Mouse (Mus musculus): ENCODE data around the gene Nmnat2. TPM values are rescaled to one million over a fixed set of nuclear protein-coding genes. Genes with fewer than 3 reads are reported as not detected.

The Nmnat2 gene
- total and polyA plus RNA-seq, 3 experiments = 1.3 to 2.8 TPM; not detected in 1

DNA sequence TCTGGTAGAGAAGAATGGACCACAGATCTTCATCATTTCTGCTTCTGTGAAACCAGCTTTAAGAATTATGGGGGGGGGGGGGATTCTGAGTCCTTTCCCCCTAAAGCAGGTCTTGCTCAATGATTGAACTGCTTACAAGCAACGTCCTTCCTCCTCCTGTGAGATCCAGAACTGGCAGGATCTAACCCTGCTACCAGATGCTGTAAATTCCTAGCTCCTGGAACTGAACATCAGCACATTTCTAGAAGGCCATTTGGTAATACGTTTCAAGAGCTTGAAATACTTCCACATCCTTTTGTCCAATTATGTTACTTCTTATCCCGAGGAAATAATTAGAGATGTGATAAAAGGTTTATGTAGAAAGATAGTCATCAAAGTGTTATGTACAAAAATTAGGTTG, 155.0 kb downstream of the Nmnat2 start:
- Histone ChIP-seq H3K27me3 (ENCODE audit: control insufficient read depth in 1 of 2, insufficient read depth in 2 of 2, low read length in 2 of 2) (no peaks in the 10 kb centered on the region), H3K9ac (ENCODE audit: control insufficient read depth, low read depth, low read length, poor library complexity, severe bottlenecking) (no peak overlapping the region), H3K4me3 (ENCODE audit: control insufficient read depth in 1 of 2, insufficient read depth in 1 of 2, low read depth in 2 of 2, low read length in 2 of 2) (no peak overlapping the region), H3K9me3 (replicated peaks; ENCODE audit: insufficient read depth, low read length) (no peaks in the 10 kb centered on the region), H3K36me3 (ENCODE audit: control insufficient read depth in 1 of 2, insufficient read depth in 2 of 2, low read length in 2 of 2) (no peaks in the 10 kb centered on the region), H3K79me2 (ENCODE audit: control insufficient read depth, insufficient read depth, low read length, poor library complexity) (no peaks in the 10 kb centered on the region), H3K4me1 (ENCODE audit: control insufficient read depth in 1 of 2, insufficient read depth in 2 of 2, low read length in 2 of 2) (no peaks in the 10 kb centered on the region; a peak in 1 of 4 replicates), H3K27ac (ENCODE audit: control insufficient read depth, low read depth, low read length) (no peak overlapping the region)
- TF ChIP-seq MEF2A (IDR thresholded peaks at IDR 0.05; ENCODE audit: extremely low read depth, insufficient replicate concordance, low read depth, low read length, poor library complexity, severe bottlenecking) (no peak), MAX (IDR thresholded peaks at IDR 0.05; ENCODE audit: low read length) (no peak), USF2 (IDR thresholded peaks at IDR 0.05; ENCODE audit: borderline replicate concordance in 1 of 2, insufficient read depth in 1 of 2, low read depth in 1 of 2, low read length in 2 of 2) (no peak), NRF1 (IDR thresholded peaks at IDR 0.05; ENCODE audit: insufficient read depth, low read depth, low read length, poor library complexity, severe bottlenecking) (no peak), MXI1 (IDR thresholded peaks at IDR 0.05; ENCODE audit: low read depth, low read length) (no peak), ETS1 (IDR thresholded peaks at IDR 0.05; ENCODE audit: low read depth, low read length) (no peak), BHLHE40 (IDR thresholded peaks at IDR 0.05; ENCODE audit: borderline replicate concordance, low read depth, low read length) (no peak), EP300 (IDR thresholded peaks at IDR 0.05; ENCODE audit: low read depth in 1 of 2, low read length in 2 of 2) (no peak), MAZ (IDR thresholded peaks at IDR 0.05; ENCODE audit: low read depth, low read length) (no peak), TAL1 (IDR thresholded peaks at IDR 0.05; ENCODE audit: low read length) (no peak), GATA1 (IDR thresholded peaks at IDR 0.05; ENCODE audit: low read depth, low read length) (no peak), CTCF (IDR thresholded peaks at IDR 0.05 in 2 of 3, conservative IDR thresholded peaks at IDR 0.05 in 1 of 3; ENCODE audit: control insufficient read depth in 1 of 3, insufficient read depth in 1 of 3, low read depth in 2 of 3, low read length in 3 of 3, poor library complexity in 1 of 3, severe bottlenecking in 1 of 3) (no peak), ZNF384 (IDR thresholded peaks at IDR 0.05; ENCODE audit: low read depth, low read length) (no peak), SMC3 (IDR thresholded peaks at IDR 0.05; ENCODE audit: low read depth, low read length) (no peak), NELFE (IDR thresholded peaks at IDR 0.05; ENCODE audit: low read depth, low read length) (no peak), JUND (IDR thresholded peaks at IDR 0.05; ENCODE audit: low read depth, low read length) (no peak), SIN3A (IDR thresholded peaks at IDR 0.05; ENCODE audit: low read length) (no peak)
- DNase-seq (ENCODE audit: low read depth, low spot score) = no peak

DNA sequence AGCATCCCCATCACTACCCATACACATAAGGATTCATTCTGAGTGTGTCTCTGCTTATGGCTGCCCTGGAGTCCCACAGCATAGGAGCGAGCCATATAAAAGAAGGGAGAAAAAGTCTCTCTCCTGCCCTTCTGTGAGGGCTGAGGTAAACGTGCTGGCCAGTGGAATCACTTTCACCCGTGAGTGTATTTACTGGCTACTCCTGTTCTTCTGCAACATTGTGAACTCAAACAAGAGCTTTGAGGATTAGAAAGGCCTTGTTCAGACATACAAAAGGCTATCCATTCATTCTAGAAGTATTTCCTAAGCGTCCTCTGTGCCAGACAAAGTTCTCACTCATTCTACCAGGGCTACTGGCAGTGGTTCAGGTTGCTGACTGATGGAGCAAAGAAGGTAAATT, 156.8 kb downstream of the Nmnat2 start:
- H3K36me3 ChIP-seq (ENCODE audit: control insufficient read depth in 1 of 2, insufficient read depth in 2 of 2, low read length in 2 of 2) = no peaks in the 10 kb centered on the region
- DNase-seq (ENCODE audit: low read depth, low spot score) = no peak
- no peaks in the 10 kb centered on the region for H3K9me3 ChIP-seq (replicated peaks; ENCODE audit: insufficient read depth, low read length)
- no peaks in the 10 kb centered on the region for H3K27me3 ChIP-seq (ENCODE audit: control insufficient read depth in 1 of 2, insufficient read depth in 2 of 2, low read length in 2 of 2)
- no peaks in the 10 kb centered on the region; a peak in 1 of 4 replicates for H3K4me1 ChIP-seq (ENCODE audit: control insufficient read depth in 1 of 2, insufficient read depth in 2 of 2, low read length in 2 of 2)
- no peak overlapping the region for H3K27ac ChIP-seq (ENCODE audit: control insufficient read depth, low read depth, low read length)
- no peak overlapping the region for H3K9ac ChIP-seq (ENCODE audit: control insufficient read depth, low read depth, low read length, poor library complexity, severe bottlenecking)
- H3K4me3 ChIP-seq (ENCODE audit: control insufficient read depth in 1 of 2, insufficient read depth in 1 of 2, low read depth in 2 of 2, low read length in 2 of 2) = no peak overlapping the region
- H3K79me2 ChIP-seq (ENCODE audit: control insufficient read depth, insufficient read depth, low read length, poor library complexity) = no peaks in the 10 kb centered on the region
- no peak for TF ChIP-seq SMC3 (IDR thresholded peaks at IDR 0.05; ENCODE audit: low read depth, low read length)
- TF ChIP-seq ZNF384 (IDR thresholded peaks at IDR 0.05; ENCODE audit: low read depth, low read length) = no peak
- no peak for TF ChIP-seq SIN3A (IDR thresholded peaks at IDR 0.05; ENCODE audit: low read length)
- no peak for TF ChIP-seq ZC3H11A (IDR thresholded peaks at IDR 0.05; ENCODE audit: low read depth, low read length)
- TF ChIP-seq GABPA (IDR thresholded peaks at IDR 0.05; ENCODE audit: low read depth, low read length) = no peak
- TF ChIP-seq CTCF (IDR thresholded peaks at IDR 0.05 in 2 of 3, conservative IDR thresholded peaks at IDR 0.05 in 1 of 3; ENCODE audit: control insufficient read depth in 1 of 3, insufficient read depth in 1 of 3, low read depth in 2 of 3, low read length in 3 of 3, poor library complexity in 1 of 3, severe bottlenecking in 1 of 3) = no peak
- TF ChIP-seq MYB (IDR thresholded peaks at IDR 0.05; ENCODE audit: low read depth, low read length) = no peak
- no peak for TF ChIP-seq RCOR1 (IDR thresholded peaks at IDR 0.05; ENCODE audit: low read depth, low read length)
- no peak for TF ChIP-seq POLR2A (IDR thresholded peaks at IDR 0.05; ENCODE audit: control insufficient read depth in 1 of 2, insufficient read depth in 1 of 2, low read depth in 1 of 2, low read length in 2 of 2, poor library complexity in 1 of 2)
- no peak for TF ChIP-seq HCFC1 (IDR thresholded peaks at IDR 0.05; ENCODE audit: low read depth, low read length)
- TF ChIP-seq JUND (IDR thresholded peaks at IDR 0.05; ENCODE audit: low read depth, low read length) = no peak
- no peak for TF ChIP-seq UBTF (IDR thresholded peaks at IDR 0.05; ENCODE audit: borderline replicate concordance, insufficient read depth, low read depth, low read length)
- TF ChIP-seq ZMIZ1 (IDR thresholded peaks at IDR 0.05; ENCODE audit: low read depth, low read length) = no peak
- TF ChIP-seq E2F4 (IDR thresholded peaks at IDR 0.05; ENCODE audit: borderline replicate concordance, low read depth, low read length) = no peak

All from MEL (cell line).